Mouse (Mus musculus): ENCODE results near the gene Zfp866.

Gene Zfp866

DNA sequence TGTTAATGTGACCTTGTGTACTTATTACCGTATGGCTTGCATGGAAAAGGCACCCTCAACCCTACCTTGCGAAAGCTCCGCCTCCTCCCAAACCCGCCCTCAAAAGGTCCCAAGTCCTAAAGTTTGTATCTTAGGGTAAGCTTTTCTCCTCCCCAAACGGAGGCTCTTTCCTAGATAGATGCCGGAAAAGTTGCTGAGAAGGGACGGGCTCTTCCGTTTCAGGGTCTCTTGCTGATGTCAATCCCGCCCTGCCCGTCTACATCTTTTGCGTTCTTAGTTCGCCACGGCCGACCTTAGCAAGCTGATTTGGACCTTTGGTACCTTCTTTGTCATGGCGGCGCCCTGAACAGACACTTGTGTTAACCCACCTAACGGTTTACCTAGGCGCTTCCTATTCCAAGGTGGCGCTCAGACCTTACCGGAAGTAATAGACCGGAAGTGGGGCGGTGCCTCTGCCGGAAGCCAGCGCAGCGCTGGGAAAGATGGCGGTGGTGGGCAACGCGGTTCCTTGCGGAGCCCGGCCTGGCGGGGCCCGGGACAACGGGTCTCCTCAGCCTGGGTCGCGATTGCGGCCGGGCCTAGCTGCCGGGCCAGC lies at the start of gene Zfp866, which contains the start of gene Atp13a1:
Gene Zfp866 (minus strand): TSS at position 406 of the 595 bp plus-strand sequence.
Gene Atp13a1 (plus strand): TSS at position 391 of the 595 bp plus-strand sequence.
- DNase-seq (ENCODE audit: low read depth in 1 of 2, low spot score in 2 of 2): peak; percentile 62 to 74

DNA sequence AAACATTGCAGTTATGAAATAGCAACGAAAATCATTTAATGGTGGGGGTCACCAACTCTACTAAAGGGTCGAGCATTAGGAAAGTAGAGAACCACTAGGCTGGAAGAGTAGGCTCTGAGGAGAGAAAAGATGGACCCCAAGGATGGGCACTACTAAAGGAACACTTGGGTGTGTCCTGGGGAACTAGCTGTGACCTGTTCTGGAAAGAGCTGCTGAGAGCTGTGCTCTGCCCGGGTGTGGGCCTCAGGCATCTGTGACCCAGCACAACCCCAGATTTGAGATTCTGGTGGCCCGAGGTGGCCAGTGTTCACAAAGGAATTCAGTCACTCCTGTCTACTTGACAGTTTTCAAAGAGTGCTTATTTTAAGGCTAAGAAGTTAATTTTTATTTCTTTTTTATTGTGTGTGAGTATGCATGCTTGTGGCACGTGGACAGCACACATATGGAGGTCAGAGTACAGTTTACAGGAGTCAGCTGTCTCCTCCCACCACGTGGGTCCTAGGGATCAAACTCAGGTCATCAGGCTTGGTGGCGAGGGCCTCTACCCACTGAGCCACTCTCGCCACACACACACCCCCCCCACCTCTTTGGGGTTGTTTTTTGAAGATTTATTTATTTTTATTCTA lies 46.2 kb upstream of the Zfp866 start:
- DNase-seq (ENCODE audit: low read depth in 1 of 2, low spot score in 2 of 2): no peak

DNA sequence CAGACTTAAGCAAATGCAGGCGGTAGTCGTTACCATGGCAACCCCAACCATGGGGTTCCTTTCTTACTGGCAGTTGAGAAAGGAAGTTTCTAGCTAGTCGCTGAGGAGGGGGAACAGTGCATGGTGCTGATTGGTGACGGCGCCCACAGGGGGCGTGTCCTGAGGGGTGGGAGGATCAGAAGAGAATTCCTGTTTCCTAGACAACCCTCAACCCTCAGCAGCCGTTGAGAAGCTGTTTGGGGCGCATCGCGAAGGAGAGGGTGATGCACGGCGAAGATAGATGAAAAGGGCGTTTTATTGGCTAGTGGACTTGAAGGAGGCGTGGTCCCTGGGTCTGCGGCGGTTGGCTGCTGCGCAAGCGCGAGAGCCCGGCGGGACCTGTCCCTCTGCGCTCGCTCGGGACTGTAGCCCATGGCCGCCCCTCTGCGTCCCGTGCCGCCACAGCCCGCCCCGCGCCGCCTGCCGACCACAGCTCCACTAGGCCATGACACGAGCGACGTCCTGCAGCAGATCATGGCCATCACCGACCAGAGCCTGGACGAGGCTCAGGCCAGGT lies 41.4 kb upstream of the Zfp866 start, which contains the start of gene Pbx4:
Gene Pbx4 (plus strand): TSS at position 194 of the 556 bp plus-strand sequence.
- peak; percentile 60 to 79 for DNase-seq (ENCODE audit: low read depth in 1 of 2, low spot score in 2 of 2)

DNA sequence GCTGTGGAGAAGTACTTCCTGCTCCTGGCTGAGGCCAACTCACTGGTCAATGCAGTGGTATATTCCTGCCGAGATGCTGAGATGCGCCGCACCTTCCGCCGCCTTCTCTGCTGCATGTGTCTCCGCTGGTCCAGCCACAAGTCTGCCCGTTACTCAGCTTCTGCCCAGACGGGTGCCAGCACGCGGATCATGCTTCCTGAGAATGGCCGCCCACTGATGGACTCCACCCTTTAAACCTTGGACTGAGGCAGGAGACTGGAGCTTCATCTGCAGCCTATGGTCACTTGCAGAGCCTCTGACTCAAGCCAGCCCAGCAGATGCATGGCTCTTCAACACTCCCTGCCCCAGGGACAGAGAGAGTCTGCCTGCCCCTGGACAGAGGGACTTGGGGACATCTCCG lies 35.4 kb upstream of the Zfp866 start:
- no peak for DNase-seq (ENCODE audit: low read depth in 1 of 2, low spot score in 2 of 2)

DNA sequence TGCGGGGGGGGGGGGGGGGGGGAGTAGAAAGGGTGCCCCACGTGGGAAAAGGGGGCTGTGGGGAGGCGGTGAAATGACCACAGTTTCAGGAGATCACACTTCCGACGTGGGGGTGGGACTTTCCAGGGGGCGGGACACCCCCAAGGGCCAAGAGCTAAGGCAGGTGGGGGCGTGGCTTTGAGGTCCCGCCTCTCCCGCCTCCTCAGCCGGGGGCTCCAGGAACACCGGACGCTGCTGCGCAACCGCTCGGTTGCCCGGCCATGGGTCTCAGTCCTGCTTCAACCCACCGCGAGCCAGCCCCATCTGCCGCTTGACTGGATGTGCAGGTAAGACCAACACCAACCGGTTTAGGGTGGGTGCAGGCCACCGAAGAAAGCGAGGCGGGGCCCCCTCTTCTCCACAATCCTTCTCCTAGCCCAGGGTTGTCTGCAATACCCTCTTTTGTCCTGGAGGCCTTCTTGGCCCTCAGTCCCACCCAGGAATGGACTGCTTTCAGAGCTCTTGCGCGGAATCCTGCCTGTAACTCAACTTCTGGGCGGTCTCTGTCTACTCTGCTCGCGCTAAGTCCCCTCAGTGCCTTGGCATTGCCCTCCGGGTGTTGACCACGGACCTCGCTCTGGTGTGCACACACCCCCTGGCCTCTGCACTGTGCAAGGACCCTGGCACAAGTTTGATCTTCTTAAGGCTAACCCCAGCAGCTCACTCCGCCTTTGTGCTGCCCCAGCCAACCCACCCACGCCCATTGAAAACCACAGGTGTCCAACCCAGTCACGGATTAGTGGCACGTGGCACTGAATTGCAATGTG lies 31.6 kb upstream of the Zfp866 start, which contains the start of gene Lpar2:
Gene Lpar2 (plus strand): TSS at position 44 of the 806 bp plus-strand sequence.
- DNase-seq (ENCODE audit: low read depth in 1 of 2, low spot score in 2 of 2): no peak

DNA sequence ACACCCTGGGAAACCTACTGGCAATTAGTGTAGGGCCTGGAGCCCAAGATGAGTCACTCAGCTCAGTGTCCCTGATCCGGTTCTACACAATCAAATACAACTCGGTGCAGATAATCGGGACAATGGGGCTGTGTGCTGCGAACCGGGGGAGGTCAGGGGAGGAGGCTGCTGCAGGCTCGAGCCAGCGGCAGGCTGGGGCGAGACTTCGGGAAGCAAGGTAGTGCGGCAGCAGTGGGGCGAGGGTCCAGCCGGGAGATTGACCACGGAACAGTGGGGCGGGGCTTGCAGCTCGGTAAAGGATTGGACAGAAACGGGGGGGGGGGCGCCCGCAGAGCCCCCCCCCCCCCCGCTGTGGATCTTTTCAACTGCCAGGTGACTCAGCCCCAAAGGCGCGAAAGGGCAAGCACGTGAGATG lies 31.0 kb upstream of the Zfp866 start:
- DNase-seq (ENCODE audit: low read depth in 1 of 2, low spot score in 2 of 2): no peak

DNA sequence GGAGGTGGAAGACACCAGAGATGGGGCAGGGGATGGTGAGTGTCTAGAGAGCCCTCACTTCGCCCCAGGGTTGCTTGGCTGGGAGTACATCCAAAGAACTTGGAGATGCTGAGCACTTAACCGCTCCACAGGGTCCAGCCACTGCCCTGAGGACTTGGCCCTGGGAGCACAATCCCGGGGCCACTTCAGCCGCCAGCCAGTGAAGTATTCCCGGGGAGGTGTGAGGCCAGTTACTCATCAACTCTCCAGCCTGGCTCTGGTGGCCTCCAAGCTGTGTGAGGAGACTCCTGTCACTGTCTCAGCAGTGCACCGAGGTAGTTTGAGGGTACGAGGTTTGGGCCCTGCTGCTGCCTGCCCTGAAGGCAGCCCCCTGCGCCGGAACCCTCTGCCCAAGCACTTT lies 29.5 kb upstream of the Zfp866 start:
- no peak for DNase-seq (ENCODE audit: low read depth in 1 of 2, low spot score in 2 of 2)

DNA sequence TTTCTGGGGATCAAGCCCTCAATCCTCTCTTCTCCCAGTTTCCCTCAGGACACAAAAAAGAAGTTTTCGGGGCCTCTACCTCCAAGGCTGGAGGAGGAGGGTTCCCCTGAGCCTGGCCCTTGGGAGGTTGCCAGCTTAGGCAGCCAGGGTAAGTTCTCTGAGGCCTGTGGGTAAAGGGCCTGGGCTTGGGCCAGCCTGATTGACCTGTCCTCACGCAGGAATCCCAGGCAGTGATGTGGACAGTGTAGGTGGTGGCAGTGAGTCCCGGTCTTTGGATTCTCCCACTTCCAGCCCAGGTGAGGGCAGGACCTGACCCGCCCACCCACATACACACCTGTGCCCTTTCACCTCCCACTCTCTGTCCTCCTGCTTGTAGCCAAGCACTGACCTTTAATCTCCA lies 24.4 kb upstream of the Zfp866 start:
- DNase-seq (ENCODE audit: low read depth in 1 of 2, low spot score in 2 of 2): no peak

DNA sequence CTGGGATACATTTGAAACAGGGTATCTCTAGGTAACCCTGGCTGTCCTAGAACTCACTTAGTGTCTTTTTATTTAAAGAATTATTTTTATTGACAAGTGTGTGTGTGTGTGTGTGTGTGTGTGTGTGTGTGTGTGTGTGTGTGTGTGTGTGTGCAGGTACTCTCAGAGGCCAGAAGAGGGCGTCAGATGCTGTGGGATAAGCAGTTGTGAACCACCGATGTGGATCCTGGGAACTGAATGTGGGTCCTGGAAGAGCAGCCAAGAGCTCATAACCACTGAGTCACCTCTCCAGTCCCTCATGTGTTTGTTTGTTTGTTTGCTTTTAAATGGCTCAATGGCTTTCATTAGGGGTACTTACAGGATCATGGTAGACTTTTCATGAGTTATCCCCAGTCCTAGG lies 23.9 kb upstream of the Zfp866 start:
- no peak for DNase-seq (ENCODE audit: low read depth in 1 of 2, low spot score in 2 of 2)

DNA sequence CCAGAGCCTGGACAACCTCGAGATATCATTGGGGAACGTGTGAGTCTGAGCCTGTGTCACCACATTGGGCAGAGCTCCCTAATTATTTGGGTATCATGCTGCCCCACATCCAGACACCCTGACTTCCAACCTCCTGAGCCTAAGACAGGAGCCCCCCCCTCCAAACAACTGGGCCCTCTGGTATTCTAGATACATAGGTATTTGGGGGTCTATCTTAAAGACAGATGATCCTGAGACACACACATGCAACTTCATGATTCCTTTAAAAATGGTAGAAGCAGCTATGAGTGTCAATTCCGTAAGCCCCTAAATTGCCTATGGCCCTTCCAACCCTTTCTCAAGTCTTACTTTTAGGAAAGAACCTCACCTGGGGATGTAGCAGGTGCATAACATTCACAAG lies 18.8 kb upstream of the Zfp866 start:
- DNase-seq (ENCODE audit: low read depth in 1 of 2, low spot score in 2 of 2): no peak

DNA sequence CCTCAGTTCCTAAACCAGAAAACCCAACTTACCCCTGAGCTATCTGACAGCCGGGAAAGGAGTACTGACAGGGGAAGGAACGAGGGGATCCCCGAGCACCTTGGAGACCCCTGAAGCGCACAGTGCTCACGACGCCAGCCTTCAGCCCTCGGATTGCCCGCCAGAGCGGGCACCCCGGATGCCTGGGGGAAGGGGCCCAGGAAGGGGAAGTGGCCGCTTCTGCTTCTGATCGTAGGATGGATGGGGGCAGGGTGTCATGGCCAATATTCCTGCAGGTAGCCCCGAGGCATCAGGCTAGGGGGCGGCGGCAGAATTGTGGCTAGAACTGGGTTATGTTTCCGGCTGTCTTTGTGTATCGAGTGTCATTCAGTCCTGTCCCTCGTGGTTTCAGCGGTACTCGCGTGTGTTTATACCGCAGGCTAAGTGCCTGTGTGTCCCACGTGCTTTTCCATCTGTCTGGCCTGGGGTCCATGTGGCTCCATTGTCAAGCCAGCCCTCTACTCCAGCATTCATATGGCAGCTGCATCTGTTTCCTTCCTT lies 18.0 kb upstream of the Zfp866 start:
- DNase-seq (ENCODE audit: low read depth in 1 of 2, low spot score in 2 of 2): peak in 1 of 2 experiments; percentile 39

DNA sequence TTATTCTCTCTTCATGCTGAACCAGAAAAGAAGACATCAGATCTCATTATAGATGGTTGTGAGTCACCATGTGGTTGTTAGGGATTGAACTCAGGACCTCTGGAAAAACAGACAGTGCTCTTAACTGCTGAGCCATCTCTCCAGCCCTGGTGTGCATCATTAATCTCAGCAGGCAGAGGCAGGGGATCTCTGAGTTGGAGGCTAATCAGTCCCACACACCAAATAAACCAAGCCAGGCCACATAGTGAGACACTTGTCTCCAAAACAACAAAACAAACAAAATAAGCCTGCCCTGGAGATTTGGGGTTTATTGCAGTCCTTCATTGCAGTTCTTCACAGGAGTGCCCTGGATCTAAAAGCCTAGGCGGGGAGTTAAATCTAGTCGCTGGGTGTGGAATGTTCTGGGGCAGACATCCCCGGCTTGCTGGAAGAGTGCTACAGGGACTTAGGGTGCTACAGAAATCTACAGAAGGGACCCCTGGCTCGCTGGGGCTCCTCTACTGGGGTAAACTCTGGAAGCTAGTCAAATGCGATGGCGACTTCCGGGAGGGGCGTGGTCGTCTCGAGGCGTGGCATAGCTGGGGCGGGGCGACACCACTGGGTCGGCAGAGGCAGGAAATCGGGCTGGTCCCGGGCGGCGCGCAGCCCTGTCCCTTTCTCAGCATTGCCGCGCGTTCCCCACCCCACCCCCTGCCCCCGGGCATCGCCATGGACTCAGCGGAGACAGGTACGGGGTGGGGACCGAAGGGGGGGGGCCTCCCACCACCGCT lies 17.3 kb upstream of the Zfp866 start, which contains the start of gene Gmip:
Gene Gmip (plus strand): TSS at position 586 of the 770 bp plus-strand sequence.
- DNase-seq (ENCODE audit: low read depth in 1 of 2, low spot score in 2 of 2): peak; percentile 45 to 73

DNA sequence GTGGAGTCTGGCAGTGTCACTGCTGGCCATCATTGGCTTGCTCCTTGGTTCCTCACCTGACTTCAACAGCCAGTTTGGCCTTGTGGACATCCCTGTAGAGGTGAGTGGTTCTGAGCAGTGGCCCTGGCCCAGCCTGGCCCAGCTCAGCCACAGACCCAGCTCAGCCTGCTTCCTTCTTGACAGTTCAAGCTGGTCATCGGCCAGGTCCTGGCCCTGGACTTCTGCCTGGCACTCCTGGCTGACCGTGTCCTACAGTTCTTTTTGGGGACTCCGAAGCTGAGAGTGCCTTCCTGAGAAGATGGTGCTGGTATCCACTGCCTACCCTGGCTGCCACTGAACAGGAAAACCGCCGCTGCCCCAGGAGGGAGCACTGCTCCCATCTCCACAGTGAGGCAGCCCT lies 16.3 kb upstream of the Zfp866 start:
- no peak for DNase-seq (ENCODE audit: low read depth in 1 of 2, low spot score in 2 of 2)

DNA sequence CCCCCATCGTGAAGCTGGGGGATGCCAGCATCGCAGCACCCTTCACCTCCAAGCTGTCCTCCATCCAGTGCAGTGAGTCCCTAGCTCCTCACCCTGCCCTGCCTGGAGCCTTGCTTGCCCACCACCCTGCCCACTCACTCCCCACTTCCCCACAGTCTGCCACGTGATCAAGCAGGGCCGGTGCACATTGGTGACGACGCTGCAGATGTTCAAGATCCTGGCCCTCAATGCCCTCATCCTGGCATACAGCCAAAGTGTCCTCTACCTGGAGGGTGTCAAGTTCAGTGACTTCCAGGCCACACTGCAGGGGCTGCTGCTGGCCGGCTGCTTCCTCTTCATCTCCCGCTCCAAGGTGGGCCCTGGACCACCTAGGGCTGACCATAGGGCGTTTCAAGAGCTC lies 14.5 kb upstream of the Zfp866 start:
- no peak for DNase-seq (ENCODE audit: low read depth in 1 of 2, low spot score in 2 of 2)

DNA sequence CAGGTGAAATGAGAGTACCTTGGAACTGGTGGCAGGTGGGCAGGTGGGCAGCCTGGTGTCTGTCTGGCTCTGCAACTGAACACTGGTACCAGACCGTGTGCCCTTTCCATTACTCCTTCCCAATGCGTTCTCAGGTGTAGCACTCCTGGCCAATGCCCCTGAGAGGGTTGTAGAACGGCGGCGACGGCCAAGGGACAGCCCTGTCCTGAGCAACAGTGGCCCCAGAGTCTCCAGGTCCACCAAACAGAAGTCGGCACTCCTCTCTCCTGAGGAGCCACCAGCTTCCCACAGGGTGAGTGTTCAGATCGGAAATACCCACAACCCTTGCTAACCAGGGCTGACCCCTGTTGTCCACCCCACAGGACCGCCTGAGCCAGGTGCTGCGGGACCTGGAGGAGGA lies 14.1 kb upstream of the Zfp866 start:
- DNase-seq (ENCODE audit: low read depth in 1 of 2, low spot score in 2 of 2): no peak

DNA sequence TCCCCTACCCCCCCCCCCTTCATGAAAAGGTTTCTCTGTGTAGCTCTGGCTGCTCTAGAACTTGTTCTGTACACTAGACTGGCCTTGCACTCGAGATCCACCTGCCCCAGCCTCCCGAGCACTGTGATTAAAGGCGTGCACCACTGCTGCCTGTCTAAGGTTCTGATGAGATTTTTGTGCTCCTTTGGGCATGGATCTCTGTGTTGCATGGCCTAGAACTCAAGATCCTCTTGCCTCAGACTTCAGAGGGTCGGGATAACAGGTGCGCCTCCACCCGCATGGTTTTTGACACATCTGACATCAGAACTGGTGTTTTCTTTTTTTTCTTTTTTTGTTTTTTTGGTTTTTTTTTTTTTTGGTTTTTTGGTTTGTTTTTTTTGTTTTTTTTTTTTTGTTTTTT lies 13.6 kb upstream of the Zfp866 start:
- DNase-seq (ENCODE audit: low read depth in 1 of 2, low spot score in 2 of 2): no peak

DNA sequence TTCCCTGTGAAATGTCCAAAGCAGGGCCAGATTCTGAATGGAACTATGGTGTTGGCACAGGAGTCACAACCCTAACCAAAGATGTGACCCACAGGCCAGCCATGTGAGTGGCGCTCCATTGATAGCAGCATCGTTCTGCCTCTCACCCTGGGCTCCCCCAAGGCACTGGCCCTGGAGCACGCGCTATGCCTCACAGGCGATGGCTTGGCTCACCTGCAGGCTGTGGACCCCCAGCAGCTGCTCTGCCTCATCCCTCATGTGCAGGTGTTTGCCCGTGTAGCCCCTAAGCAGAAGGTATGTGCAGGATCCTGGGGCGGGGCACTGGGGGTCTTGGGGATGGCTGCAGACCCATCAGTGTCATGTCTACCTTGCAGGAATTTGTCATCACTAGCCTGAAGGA lies 12.4 kb upstream of the Zfp866 start:
- no peak for DNase-seq (ENCODE audit: low read depth in 1 of 2, low spot score in 2 of 2)

DNA sequence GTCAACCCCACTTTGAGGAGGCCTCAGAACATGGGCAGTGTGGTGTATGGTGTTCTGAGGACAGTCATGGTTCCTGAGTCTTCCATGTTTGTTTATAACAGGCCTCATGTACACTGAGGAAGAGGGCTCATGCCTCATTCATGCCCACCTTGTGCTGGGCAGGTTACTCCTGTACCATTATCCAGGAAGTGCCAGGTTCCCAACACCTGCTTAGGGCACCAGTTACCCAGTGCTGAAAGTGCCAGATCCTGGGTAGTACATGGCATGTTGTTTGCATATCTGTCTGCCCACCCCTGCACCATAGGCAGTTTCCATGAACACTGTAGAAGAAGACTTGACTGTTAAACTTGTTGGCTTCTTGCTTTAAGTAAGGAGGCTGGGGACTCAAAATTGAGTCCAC lies 11.2 kb upstream of the Zfp866 start:
- DNase-seq (ENCODE audit: low read depth in 1 of 2, low spot score in 2 of 2): no peak

DNA sequence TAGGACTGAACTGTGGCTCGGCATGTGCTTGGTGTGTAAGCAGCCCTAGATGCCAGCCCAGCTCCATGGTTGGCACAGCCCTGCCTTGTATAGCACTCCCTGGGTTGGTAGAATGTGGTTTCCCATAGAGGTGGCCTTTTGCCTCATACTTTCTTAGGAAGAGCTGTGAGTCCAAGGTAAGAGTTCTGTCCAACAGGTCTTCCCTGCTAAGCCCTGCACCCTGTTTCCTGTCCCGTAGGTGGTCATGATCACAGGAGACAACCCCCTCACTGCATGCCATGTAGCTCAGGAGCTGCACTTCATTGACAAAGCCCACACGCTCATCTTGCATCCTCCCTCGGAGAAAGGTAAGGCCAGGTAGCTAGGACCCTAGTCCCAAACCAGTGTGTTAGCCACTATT lies 10.8 kb upstream of the Zfp866 start:
- DNase-seq (ENCODE audit: low read depth in 1 of 2, low spot score in 2 of 2): no peak

DNA sequence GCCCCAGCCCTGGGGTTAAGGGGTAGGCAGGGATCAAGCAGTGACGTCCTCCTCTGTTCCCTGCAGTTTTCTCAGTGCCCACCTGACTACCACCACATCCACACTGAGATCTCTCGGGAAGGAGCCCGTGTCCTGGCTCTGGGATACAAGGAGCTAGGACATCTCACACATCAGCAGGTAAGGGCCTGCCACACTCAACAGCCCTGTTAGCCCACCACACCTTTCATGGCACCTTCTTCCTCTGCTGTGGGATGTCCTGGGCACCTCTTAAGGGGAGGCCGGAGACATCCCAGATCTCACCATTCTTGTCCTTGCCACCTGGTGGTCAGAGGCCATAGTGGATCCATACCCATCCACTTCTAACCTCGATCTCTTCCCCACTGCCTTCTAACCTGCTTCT lies 9.0 kb upstream of the Zfp866 start:
- DNase-seq (ENCODE audit: low read depth in 1 of 2, low spot score in 2 of 2): no peak

DNA sequence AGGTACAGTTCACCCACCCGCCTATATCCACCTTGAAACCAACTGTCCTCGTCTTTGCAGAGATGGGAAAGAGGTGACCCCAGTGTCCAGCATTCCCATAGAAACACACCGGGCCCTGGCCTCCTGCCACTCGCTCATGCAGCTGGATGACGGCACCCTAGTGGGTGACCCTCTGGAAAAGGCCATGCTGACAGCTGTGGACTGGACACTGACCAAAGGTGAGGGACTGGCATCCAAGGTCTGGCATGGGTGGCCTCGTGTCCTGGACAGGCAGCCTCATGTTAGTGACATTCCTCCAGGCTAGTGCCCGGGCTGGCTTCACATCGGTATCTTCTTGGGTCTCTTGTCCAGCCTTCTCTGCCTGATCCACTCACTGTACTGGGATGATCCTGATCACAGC lies 8.3 kb upstream of the Zfp866 start:
- no peak for DNase-seq (ENCODE audit: low read depth in 1 of 2, low spot score in 2 of 2)

Measured in monocyte, adult 2 months (primary cell).